Mouse (Mus musculus) thymus, adult 2 months (tissue): ENCODE measurements around the gene Gm7137.

ENCODE experiments used
- CTCF ChIP-seq: fragments of 200-500 bp; IDR thresholded peaks from 2 replicates; pipeline ENCODE4 v1.5.1; 2012; ENCODE audit warnings: mild to moderate bottlenecking, control low read depth, low read length, moderate library complexity, borderline replicate concordance; ENCODE audit not compliant: control insufficient read depth, poor library complexity, insufficient read depth; ENCODE audit errors: extremely low read depth
- POLR2A ChIP-seq: fragments of 200-500 bp; IDR thresholded peaks from 2 replicates; pipeline ENCODE4 v1.6.1; 2012; ENCODE audit warnings: mild to moderate bottlenecking, low read length, control low read depth, moderate library complexity; ENCODE audit not compliant: control insufficient read depth, poor library complexity, insufficient read depth; ENCODE audit errors: extremely low read depth

DNA sequence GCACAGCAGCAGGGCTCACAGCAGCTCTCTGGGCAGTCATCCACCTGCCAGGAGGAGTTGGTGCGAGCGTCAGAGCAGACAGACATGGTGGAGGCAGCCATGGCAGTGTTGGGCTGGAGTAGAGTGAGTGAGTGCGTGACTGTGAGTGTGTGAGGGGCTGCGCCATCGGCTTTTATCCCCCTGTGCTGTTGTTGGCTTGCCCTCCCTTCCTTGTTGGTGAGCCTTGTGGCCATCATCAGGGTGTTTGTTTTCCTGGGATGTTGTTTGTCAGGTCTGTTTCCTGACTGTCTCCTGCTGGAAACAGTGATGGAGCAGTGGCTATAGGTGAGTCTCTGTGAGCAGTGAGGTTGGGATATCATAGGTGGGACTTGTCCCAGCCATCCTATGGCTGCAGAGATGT is 23.7 kb upstream of the Gm7137 start, which contains the start of gene Gm9507:
- no peak for TF ChIP-seq POLR2A
- TF ChIP-seq CTCF: no peak
